Mouse (Mus musculus) olfactory bulb, adult 2 months (tissue): ENCODE results near the gene Stab1.

ENCODE experiments used
- CTCF ChIP-seq: fragments of 200-500 bp; IDR thresholded peaks from 2 replicates; pipeline ENCODE4 v1.5.1; 2012; ENCODE audit warnings: low read depth, mild to moderate bottlenecking, low read length, moderate library complexity; ENCODE audit not compliant: insufficient read depth
- POLR2A ChIP-seq: fragments of 200-500 bp; IDR thresholded peaks from 2 replicates; pipeline ENCODE4 v1.6.1; 2012; ENCODE audit warnings: mild to moderate bottlenecking, low read depth, low read length, moderate library complexity; ENCODE audit not compliant: insufficient read depth

- no peak for TF ChIP-seq POLR2A
- no peak for TF ChIP-seq CTCF
These were observed 43.4 kb upstream of the Stab1 start for GRCm38 (mm10) chr14:31211854-31212253.
